Mouse (Mus musculus) G1E (cell line): ENCODE measurements around the gene Bfsp2. TPM values are rescaled to one million over a fixed set of nuclear protein-coding genes. Genes with fewer than 3 reads are reported as not detected.

Source experiments
- ATAC-seq: 2 replicates; pipeline ENCODE4 v1.8.0; 2016; ENCODE audit warnings: mild to moderate bottlenecking; ENCODE audit not compliant: insufficient number of reproducible peaks, poor library complexity, low FRiP score, severe bottlenecking; ENCODE audit errors: extremely low read depth
- DNase-seq: peaks from one replicate; pipeline ENCODE4 v3.0.0; 2012; ENCODE audit warnings: low spot score
- H3K27me3 ChIP-seq: 2 replicates; pipeline ENCODE4 v1.6.1; 2012; ENCODE audit warnings: mild to moderate bottlenecking, low read length, inconsistent platforms; ENCODE audit not compliant: insufficient read depth
- H3K36me3 ChIP-seq: replicated peaks from 2 replicates; pipeline ENCODE3; 2012; ENCODE audit warnings: mild to moderate bottlenecking, inconsistent platforms
- H3K4me1 ChIP-seq: 2 replicates; pipeline ENCODE4 v1.6.1; 2012; ENCODE audit warnings: low read depth, low read length, inconsistent platforms, mixed read lengths; ENCODE audit not compliant: insufficient read depth
- H3K4me3 ChIP-seq: 2 replicates; pipeline ENCODE4 v1.5.1; 2012; ENCODE audit warnings: low read depth, mild to moderate bottlenecking, inconsistent platforms, low read length, moderate library complexity, mixed read lengths
- H3K9me3 ChIP-seq: replicated peaks from 2 replicates; pipeline ENCODE4 v1.6.1; 2012; ENCODE audit warnings: inconsistent platforms
- CTCF ChIP-seq: IDR thresholded peaks from 2 replicates; pipeline ENCODE4 v1.5.1; 2012; ENCODE audit warnings: low read depth, low read length, inconsistent platforms, mixed read lengths
- GATA1 ChIP-seq: IDR thresholded peaks from 2 replicates; pipeline ENCODE4 v1.6.1; 2012; ENCODE audit warnings: borderline replicate concordance, low read length, inconsistent platforms, mixed read lengths
- GATA2 ChIP-seq: IDR thresholded peaks from 2 replicates; pipeline ENCODE4 v1.6.1; 2012; ENCODE audit warnings: low read depth, low read length, inconsistent platforms, borderline replicate concordance
- POLR2AphosphoS5 ChIP-seq: IDR thresholded peaks from 2 replicates; pipeline ENCODE4 v1.6.1; 2012; ENCODE audit warnings: low read depth, low read length, inconsistent platforms; ENCODE audit not compliant: insufficient replicate concordance
- TAL1 ChIP-seq: conservative IDR thresholded peaks from 2 replicates; pipeline ENCODE4 v1.6.1; 2012; ENCODE audit warnings: low read depth, low read length, inconsistent platforms, mixed read lengths
- polyA plus RNA-seq: library from polyadenylated mRNA; stranded (reverse); fragments of >175 nt; gene quantifications from 2 replicates; pipeline ENCODE4 v1.2.3, GENCODE M21; 2012
- total RNA-seq, 2 experiments: library from RNA; stranded (forward) in 1 of 2; stranded (reverse) in 1 of 2; fragments of 200-1000 nt in 1 of 2; fragments of >200 nt in 1 of 2; fragmentation: Nextera tagmentation in 1 of 2; gene quantifications; 2 replicates each; pipeline ENCODE4 v1.2.3; 2014 to 2017

Bfsp2 gene
- total and polyA plus RNA-seq, 3 experiments: not detected

- DNase-seq: no peak
- ATAC-seq: no peak
- H3K4me1 ChIP-seq: no peaks in the 10 kb centered on the region
- no peaks in the 10 kb centered on the region for H3K27me3 ChIP-seq
- no peak overlapping the region for H3K4me3 ChIP-seq
- peaks cover 25% of the 10 kb centered on the region for H3K9me3 ChIP-seq
- no peak for TF ChIP-seq GATA2
- TF ChIP-seq TAL1: no peak
- no peak for TF ChIP-seq CTCF
- H3K36me3 ChIP-seq: no peaks in the 10 kb centered on the region
Observed at GRCm38 (mm10) chr9:103463833-103464232, 16.4 kb downstream of the Bfsp2 start.

GRCm38 (mm10) chr9:103459839-103460238, 20.4 kb downstream of the Bfsp2 start:
- Histone ChIP-seq H3K4me3 (no peak overlapping the region), H3K27me3 (no peaks in the 10 kb centered on the region), H3K36me3 (no peaks in the 10 kb centered on the region), H3K9me3 (peaks cover 12% of the 10 kb centered on the region), H3K4me1 (no peaks in the 10 kb centered on the region)
- DNase-seq: no peak
- ATAC-seq: no peak
- TF ChIP-seq GATA2 (no peak), CTCF (no peak), TAL1 (no peak), POLR2AphosphoS5 (no peak), GATA1 (no peak)

- no peak for DNase-seq
- Histone ChIP-seq H3K4me1 (no peaks in the 10 kb centered on the region), H3K36me3 (no peaks in the 10 kb centered on the region), H3K4me3 (no peak overlapping the region), H3K27me3 (no peaks in the 10 kb centered on the region), H3K9me3 (peaks cover 12% of the 10 kb centered on the region; the same call in 1 of the 2 replicates)
- no peak for ATAC-seq
- TF ChIP-seq POLR2AphosphoS5: no peak
- TF ChIP-seq CTCF: no peak
- TF ChIP-seq TAL1: no peak
- no peak for TF ChIP-seq GATA1
- no peak for TF ChIP-seq GATA2
Observed at GRCm38 (mm10) chr9:103459307-103459706, 20.9 kb downstream of the Bfsp2 start.

- H3K27me3 ChIP-seq: no peaks in the 10 kb centered on the region
- TF ChIP-seq GATA1 (no peak), TAL1 (no peak), CTCF (no peak)
- H3K9me3 ChIP-seq: peaks cover 7% of the 10 kb centered on the region
- DNase-seq (no peak), ATAC-seq (no peak)
- no peak overlapping the region for H3K4me3 ChIP-seq
- H3K4me1 ChIP-seq: no peaks in the 10 kb centered on the region
- H3K36me3 ChIP-seq: no peaks in the 10 kb centered on the region
Observed at GRCm38 (mm10) chr9:103449651-103450050, 30.6 kb downstream of the Bfsp2 start.

GRCm38 (mm10) chr9:103449092-103449491, 31.1 kb downstream of the Bfsp2 start:
- Histone ChIP-seq H3K27me3 (no peaks in the 10 kb centered on the region), H3K9me3 (peaks cover 12% of the 10 kb centered on the region), H3K4me3 (no peak overlapping the region), H3K36me3 (no peaks in the 10 kb centered on the region), H3K4me1 (no peaks in the 10 kb centered on the region)
- DNase-seq (no peak), ATAC-seq (no peak)
- no peak for TF ChIP-seq TAL1
- no peak for TF ChIP-seq GATA2
- no peak for TF ChIP-seq POLR2AphosphoS5
- no peak for TF ChIP-seq GATA1
- TF ChIP-seq CTCF: no peak

- no peak for TF ChIP-seq GATA1
- TF ChIP-seq GATA2: no peak
- no peak for TF ChIP-seq TAL1
- no peak for TF ChIP-seq POLR2AphosphoS5
- no peak for TF ChIP-seq CTCF
- no peaks in the 10 kb centered on the region for H3K27me3 ChIP-seq
- no peaks in the 10 kb centered on the region for H3K4me1 ChIP-seq
- no peak overlapping the region for H3K4me3 ChIP-seq
- no peak for DNase-seq
- H3K9me3 ChIP-seq: peaks cover 17% of the 10 kb centered on the region
- ATAC-seq: no peak
- H3K36me3 ChIP-seq: no peaks in the 10 kb centered on the region
Observed at GRCm38 (mm10) chr9:103444656-103445055, 35.6 kb downstream of the Bfsp2 start.

GRCm38 (mm10) chr9:103443824-103444185, 36.4 kb downstream of the Bfsp2 start:
- no peak overlapping the region for H3K4me3 ChIP-seq
- ATAC-seq: no peak
- no peaks in the 10 kb centered on the region for H3K27me3 ChIP-seq
- TF ChIP-seq GATA1 (no peak), CTCF (no peak), TAL1 (no peak), GATA2 (no peak), POLR2AphosphoS5 (no peak)
- peaks cover 14% of the 10 kb centered on the region for H3K9me3 ChIP-seq
- no peak for DNase-seq
- no peaks in the 10 kb centered on the region for H3K4me1 ChIP-seq
- no peaks in the 10 kb centered on the region for H3K36me3 ChIP-seq
